Mouse (Mus musculus) forebrain, embryonic 13.5 days (tissue): ENCODE results near the gene Slc7a7. TPM values are rescaled to one million over a fixed set of nuclear protein-coding genes. Genes with fewer than 3 reads are reported as not detected.

Experiments used
- ATAC-seq: fragments of 200-750 bp; cut with Nextera tagmentation; 2 replicates; pipeline ENCODE4 v1.8.0; 2017
- H3K27ac ChIP-seq: fragments of 300-500 bp; sonication (generic); 2 replicates; pipeline ENCODE4 v1.5.1; 2015; ENCODE audit warnings: inconsistent platforms, mild to moderate bottlenecking, moderate library complexity
- H3K27me3 ChIP-seq: fragments of 300-500 bp; sonication (generic); 2 replicates; pipeline ENCODE4 v1.6.1; 2015; ENCODE audit warnings: mild to moderate bottlenecking, inconsistent platforms
- H3K36me3 ChIP-seq: fragments of 300-500 bp; sonication (generic); 2 replicates; pipeline ENCODE4 v1.6.1; 2015; ENCODE audit warnings: mild to moderate bottlenecking, inconsistent platforms; ENCODE audit not compliant: poor library complexity, severe bottlenecking
- H3K4me1 ChIP-seq: fragments of 300-500 bp; sonication (generic); 2 replicates; pipeline ENCODE4 v1.6.1; 2015; ENCODE audit warnings: inconsistent platforms
- H3K4me2 ChIP-seq: fragments of 300-500 bp; sonication (generic); 2 replicates; pipeline ENCODE4 v1.6.1; 2015; ENCODE audit warnings: inconsistent platforms, mild to moderate bottlenecking, moderate library complexity
- H3K4me3 ChIP-seq: fragments of 300-500 bp; sonication (generic); 2 replicates; pipeline ENCODE4 v1.5.1; 2015; ENCODE audit warnings: mild to moderate bottlenecking, inconsistent platforms
- H3K9ac ChIP-seq: fragments of 300-500 bp; sonication (generic); 2 replicates; pipeline ENCODE4 v1.6.1; 2015; ENCODE audit warnings: mild to moderate bottlenecking, inconsistent platforms
- H3K9me3 ChIP-seq: fragments of 300-500 bp; sonication (generic); replicated peaks from 2 replicates; pipeline ENCODE4 v1.6.1; 2016; ENCODE audit warnings: inconsistent platforms
- WGBS: fragments of 180-500 bp; shearing (Covaris S2); methylation state at CpG from one replicate; pipeline ENCODE4 v1.1.7; 2015; 5-methylcytosine and 5-hydroxymethylcytosine counted together
- polyA plus RNA-seq: library from polyadenylated mRNA; unstranded; fragments of >200 nt; fragmentation: Nextera tagmentation; extraction: Ambion mirVana; gene quantifications from 2 replicates; pipeline ENCODE4 v1.2.1, GENCODE M21; 2015

Slc7a7 gene
- polyA plus RNA-seq, 1 experiment from 2014 or later, result 5.6 TPM

DNA sequence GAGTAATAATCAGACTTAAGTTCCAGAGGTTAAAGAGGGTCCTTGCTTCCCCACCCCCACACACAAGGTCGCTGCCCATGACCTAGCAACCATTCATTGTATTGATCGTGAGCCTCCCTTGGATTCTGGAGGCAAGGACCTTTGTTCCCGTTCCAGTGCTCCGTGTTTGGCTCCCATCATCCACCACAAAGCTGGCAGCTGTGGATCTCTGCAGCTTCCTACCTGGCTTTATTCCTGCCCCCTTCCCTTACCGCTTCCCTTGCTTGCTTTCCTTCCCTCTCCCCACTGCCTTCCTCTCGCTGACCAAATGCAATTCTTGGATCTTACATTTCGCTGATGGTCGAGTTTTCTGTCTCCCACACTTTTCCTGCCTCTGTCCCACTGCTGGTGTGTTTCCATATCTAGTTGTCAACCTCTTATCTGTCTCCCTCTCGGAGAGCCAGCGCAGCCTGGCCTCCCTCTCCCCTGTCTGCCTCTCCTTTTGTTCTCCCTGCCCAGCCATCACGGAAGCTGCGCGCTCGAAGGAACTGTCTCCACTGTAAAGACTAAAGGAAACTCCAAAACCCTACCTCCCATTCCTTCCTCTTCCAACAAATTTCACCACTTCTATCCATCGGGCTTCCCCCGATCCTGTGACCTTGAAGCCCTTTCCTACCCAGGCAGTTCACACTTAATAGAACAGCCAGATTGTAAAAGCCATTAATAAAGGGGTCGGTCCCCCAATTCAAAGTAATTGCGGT, 13.0 kb upstream of the Slc7a7 start:
- peak overlapping the region; percentile 74 for H3K4me2 ChIP-seq
- peak overlapping the region; percentile 86 for H3K9ac ChIP-seq
- peak overlapping the region; percentile 92 for H3K27ac ChIP-seq
- peaks cover 19% of the 10 kb centered on the region for H3K36me3 ChIP-seq
- 5% methylated on average over 18 of the region's 18 CpGs for WGBS
- no peaks in the 10 kb centered on the region for H3K27me3 ChIP-seq
- peak overlapping the region; percentile 55 for H3K4me3 ChIP-seq
- no peak for ATAC-seq
- peaks cover 73% of the 10 kb centered on the region for H3K4me1 ChIP-seq
- H3K9me3 ChIP-seq, result no peaks in the 10 kb centered on the region

GRCm38 (mm10) chr14:54429332-54430093, 11.9 kb upstream of the Slc7a7 start:
- H3K4me3 ChIP-seq, result peak overlapping the region; percentile 1; the same call in 1 of the 2 replicates
- peak overlapping the region; percentile 74 for H3K4me2 ChIP-seq
- WGBS, result 66% methylated on average over 7 of the region's 7 CpGs
- peaks cover 70% of the 10 kb centered on the region for H3K4me1 ChIP-seq
- peaks cover 14% of the 10 kb centered on the region for H3K36me3 ChIP-seq
- H3K9ac ChIP-seq, result peak overlapping the region; percentile 86
- peak overlapping the region; percentile 92 for H3K27ac ChIP-seq
- ATAC-seq, result no peak
- no peaks in the 10 kb centered on the region for H3K9me3 ChIP-seq
- H3K27me3 ChIP-seq, result no peaks in the 10 kb centered on the region

GRCm38 (mm10) chr14:54428421-54428820, 10.8 kb upstream of the Slc7a7 start:
- 91% methylated on average over 5 of the region's 5 CpGs for WGBS
- peaks cover 59% of the 10 kb centered on the region for H3K4me1 ChIP-seq
- ATAC-seq, result no peak
- H3K36me3 ChIP-seq, result peaks cover 14% of the 10 kb centered on the region
- no peaks in the 10 kb centered on the region for H3K27me3 ChIP-seq
- no peak overlapping the region for H3K9ac ChIP-seq
- H3K9me3 ChIP-seq, result no peaks in the 10 kb centered on the region
- no peak overlapping the region for H3K4me2 ChIP-seq
- H3K4me3 ChIP-seq, result no peak overlapping the region
- H3K27ac ChIP-seq, result no peak overlapping the region

DNA sequence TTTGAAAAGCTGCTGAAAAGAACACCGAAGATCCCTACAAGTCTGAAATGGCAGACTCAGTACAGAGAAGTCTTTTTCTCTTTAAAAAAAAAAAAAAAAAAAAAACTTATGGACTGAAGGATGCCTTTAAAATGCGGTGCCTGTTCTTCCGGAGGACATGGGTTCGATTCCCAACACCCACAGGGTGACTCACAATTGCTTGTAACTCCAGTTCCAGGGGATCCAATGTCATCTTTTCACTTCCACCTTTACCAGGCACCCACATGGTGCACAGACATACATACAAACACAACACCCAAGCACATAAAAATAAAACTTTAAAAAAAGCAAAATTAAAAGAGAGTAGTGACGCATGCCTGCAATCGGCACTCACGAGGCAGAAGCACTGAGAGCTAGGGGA, 10.1 kb upstream of the Slc7a7 start:
- 0 out of 2 replicates have a peak overlapping the region, but pooled peaks have one; percentile 90 for H3K9ac ChIP-seq
- H3K4me1 ChIP-seq, result peaks cover 52% of the 10 kb centered on the region
- ATAC-seq, result no peak
- peak overlapping the region; percentile 61 for H3K4me2 ChIP-seq
- no peaks in the 10 kb centered on the region for H3K9me3 ChIP-seq
- H3K4me3 ChIP-seq, result peak overlapping the region; percentile 80
- H3K27me3 ChIP-seq, result no peaks in the 10 kb centered on the region
- 94% methylated on average over 7 of the region's 7 CpGs for WGBS
- H3K27ac ChIP-seq, result no peak overlapping the region
- peaks cover 14% of the 10 kb centered on the region for H3K36me3 ChIP-seq

GRCm38 (mm10) chr14:54426689-54427398, 9.3 kb upstream of the Slc7a7 start, which contains the start of gene Mrpl52:
Gene Mrpl52, plus strand, starts transcription at chr14:54426909.
- under 1% methylated on average over 48 of the region's 48 CpGs for WGBS
- Histone ChIP-seq H3K4me1 (peaks cover 43% of the 10 kb centered on the region), H3K9ac (peak within 1 kb of the TSS; percentile 90), H3K4me2 (peak within 1 kb of the TSS; percentile 61), H3K27ac (peak within 1 kb of the TSS; percentile 89), H3K4me3 (peak within 1 kb of the TSS; percentile 80), H3K9me3 (no peaks in the 10 kb centered on the region), H3K36me3 (peaks cover 14% of the 10 kb centered on the region), H3K27me3 (no peaks in the 10 kb centered on the region)
- ATAC-seq, result peak; percentile 82

GRCm38 (mm10) chr14:54426003-54426688, 8.6 kb upstream of the Slc7a7 start:
- Histone ChIP-seq H3K4me2 (peak overlapping the region; percentile 61), H3K4me3 (peak overlapping the region; percentile 80), H3K9ac (peak overlapping the region; percentile 90), H3K27ac (peak overlapping the region; percentile 89), H3K4me1 (peaks cover 42% of the 10 kb centered on the region), H3K36me3 (peaks cover 14% of the 10 kb centered on the region), H3K27me3 (no peaks in the 10 kb centered on the region), H3K9me3 (no peaks in the 10 kb centered on the region)
- peak; percentile 28; the same call in 1 of the 2 replicates for ATAC-seq
- WGBS, result 31% methylated on average over 14 of the region's 14 CpGs

- 92% methylated on average over 1 of the region's 1 CpGs for WGBS
- H3K9ac ChIP-seq, result no peak overlapping the region
Observed at GRCm38 (mm10) chr14:54425540-54425939, 8.0 kb upstream of the Slc7a7 start.

GRCm38 (mm10) chr14:54424634-54425033, 7.1 kb upstream of the Slc7a7 start:
- Histone ChIP-seq H3K27me3 (no peaks in the 10 kb centered on the region), H3K4me1 (peaks cover 28% of the 10 kb centered on the region), H3K4me3 (no peak overlapping the region), H3K9ac (no peak overlapping the region), H3K4me2 (no peak overlapping the region), H3K27ac (no peak overlapping the region), H3K36me3 (peaks cover 13% of the 10 kb centered on the region), H3K9me3 (no peaks in the 10 kb centered on the region)
- ATAC-seq, result no peak
- 85% methylated on average over 1 of the region's 1 CpGs for WGBS

More at GRCm38 (mm10) chr14:54425540-54425939, 8.0 kb upstream of the Slc7a7 start:
- Histone ChIP-seq H3K4me2 (peak overlapping the region; percentile 61; the same call in 1 of the 2 replicates), H3K4me1 (peaks cover 37% of the 10 kb centered on the region), H3K9me3 (no peaks in the 10 kb centered on the region), H3K27ac (no peak overlapping the region), H3K27me3 (no peaks in the 10 kb centered on the region), H3K4me3 (peak overlapping the region; percentile 80), H3K36me3 (peaks cover 14% of the 10 kb centered on the region)
- no peak for ATAC-seq

DNA sequence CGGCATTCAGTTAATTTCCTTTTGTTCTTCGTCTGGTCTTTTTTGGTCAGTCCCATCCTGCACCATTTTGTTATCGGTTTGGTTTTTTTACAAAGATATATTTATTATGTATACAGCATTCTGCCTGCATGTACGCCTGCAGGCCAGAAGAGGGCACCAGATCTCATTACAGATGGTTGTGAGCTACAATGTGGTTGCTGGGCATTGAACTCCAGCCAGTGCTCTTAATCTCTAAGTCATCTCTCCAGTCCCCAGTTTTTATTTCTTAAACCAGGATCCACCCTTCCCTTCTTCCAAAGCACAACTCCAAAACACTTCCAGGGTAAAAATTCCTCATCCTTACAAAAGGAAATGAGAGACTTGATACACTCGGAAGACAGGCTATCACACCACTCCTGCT, 5.8 kb upstream of the Slc7a7 start:
- 58% methylated on average over 5 of the region's 5 CpGs for WGBS
- Histone ChIP-seq H3K9me3 (no peaks in the 10 kb centered on the region), H3K4me3 (no peak overlapping the region), H3K4me2 (no peak overlapping the region), H3K9ac (no peak overlapping the region), H3K27ac (no peak overlapping the region), H3K27me3 (no peaks in the 10 kb centered on the region), H3K4me1 (peaks cover 16% of the 10 kb centered on the region), H3K36me3 (peaks cover under 1% of the 10 kb centered on the region)
- no peak for ATAC-seq

- ATAC-seq, result no peak
- H3K36me3 ChIP-seq, result no peaks in the 10 kb centered on the region
- H3K27me3 ChIP-seq, result peaks cover 16% of the 10 kb centered on the region
- WGBS, result 89% methylated on average over 2 of the region's 2 CpGs
- H3K4me1 ChIP-seq, result 0 out of 2 replicates have a peak, but pooled peaks cover 3% of the 10 kb centered on the region
- H3K27ac ChIP-seq, result no peak overlapping the region
- H3K9ac ChIP-seq, result no peak overlapping the region
- H3K4me3 ChIP-seq, result no peak overlapping the region
- H3K9me3 ChIP-seq, result no peaks in the 10 kb centered on the region
- H3K4me2 ChIP-seq, result no peak overlapping the region
Observed at GRCm38 (mm10) chr14:54421014-54421413, 3.4 kb upstream of the Slc7a7 start.

DNA sequence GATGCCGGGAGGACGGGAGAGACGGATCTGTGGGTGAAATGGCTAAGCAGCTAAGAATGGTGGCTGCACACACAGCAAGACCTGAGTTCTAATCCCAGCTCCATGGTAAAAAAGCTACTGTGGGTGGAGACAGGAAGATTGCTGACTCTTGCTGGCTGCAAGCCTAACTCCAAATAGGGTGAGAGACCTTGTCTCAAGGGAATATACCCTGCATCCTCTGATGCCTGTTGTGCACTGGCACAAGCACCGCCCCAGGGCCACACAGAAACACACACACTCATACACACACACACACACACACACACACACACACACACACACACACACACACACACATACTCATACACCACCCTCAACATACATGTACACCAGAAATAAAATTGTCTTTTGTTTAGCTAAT, 750 bp downstream of the Slc7a7 start:
- Histone ChIP-seq H3K27ac (no peak overlapping the region), H3K9ac (no peak overlapping the region), H3K4me1 (peaks cover 9% of the 10 kb centered on the region), H3K4me2 (no peak overlapping the region), H3K27me3 (peaks cover 32% of the 10 kb centered on the region), H3K9me3 (no peaks in the 10 kb centered on the region), H3K4me3 (no peak overlapping the region), H3K36me3 (no peaks in the 10 kb centered on the region)
- no peak for ATAC-seq
- 57% methylated on average over 4 of the region's 4 CpGs for WGBS
